Mouse (Mus musculus): ENCODE results near the gene Zrsr2. TPM values are rescaled to one million over a fixed set of nuclear protein-coding genes. Genes with fewer than 3 reads are reported as not detected.

The Zrsr2 gene
- 10 to 100 TPM; 21.7 to 22.5 TPM for total RNA-seq (2021)
- long read RNA-seq, experiment 1, partial matches to known transcripts = 1 of 9 reads
- long read RNA-seq, experiment 1, other reads (novel, unspliced or antisense) = 3 of 9 reads
- long read RNA-seq, experiment 2, transcript Zrsr2-201 (5 exons, 3,867 nt) = major isoform, 11 of 37 reads
- long read RNA-seq, experiment 2, partial matches to known transcripts = 9 of 37 reads
- long read RNA-seq, experiment 2, other reads (novel, unspliced or antisense) = 11 of 37 reads

- peak; percentile 62 to 72 for DNase-seq (ENCODE audit: low spot score in 2 of 2)
Measured at GRCm38 (mm10) chrX:163958467-163958875, at the start of gene Zrsr2. Gene Zrsr2, minus strand, starts transcription at chrX:163958661.

GRCm38 (mm10) chrX:164004809-164005208 lies 46.3 kb upstream of the Zrsr2 start:
- DNase-seq (ENCODE audit: low spot score in 2 of 2) = no peak

- no peak for DNase-seq (ENCODE audit: low spot score in 2 of 2)
Measured at GRCm38 (mm10) chrX:163999848-164000247, 41.4 kb upstream of the Zrsr2 start.

GRCm38 (mm10) chrX:163996754-163997153 lies 38.3 kb upstream of the Zrsr2 start:
- no peak for DNase-seq (ENCODE audit: low spot score in 2 of 2)

- no peak for DNase-seq (ENCODE audit: low spot score in 2 of 2)
Measured at GRCm38 (mm10) chrX:163987718-163988374, 29.4 kb upstream of the Zrsr2 start.

- DNase-seq (ENCODE audit: low spot score in 2 of 2) = no peak
Measured at GRCm38 (mm10) chrX:163982129-163982528, 23.7 kb upstream of the Zrsr2 start.

- DNase-seq (ENCODE audit: low spot score in 2 of 2) = no peak
Measured at GRCm38 (mm10) chrX:163981500-163981899, 23.0 kb upstream of the Zrsr2 start.

- no peak for DNase-seq (ENCODE audit: low spot score in 2 of 2)
Measured at GRCm38 (mm10) chrX:163981092-163981491, 22.6 kb upstream of the Zrsr2 start.

- DNase-seq (ENCODE audit: low spot score in 2 of 2) = peak; percentile 33 to 60
Measured at GRCm38 (mm10) chrX:163957803-163958466, 526 bp downstream of the Zrsr2 start.

- DNase-seq (ENCODE audit: low spot score in 2 of 2) = no peak
Measured at GRCm38 (mm10) chrX:163957381-163957780, 1.1 kb downstream of the Zrsr2 start.

- DNase-seq (ENCODE audit: low spot score in 2 of 2) = no peak
Measured at GRCm38 (mm10) chrX:163951618-163952017, 6.8 kb downstream of the Zrsr2 start.

- no peak for DNase-seq (ENCODE audit: low spot score in 2 of 2)
Measured at GRCm38 (mm10) chrX:163944381-163944780, 14.1 kb downstream of the Zrsr2 start.

GRCm38 (mm10) chrX:163938587-163938986 lies 19.9 kb downstream of the Zrsr2 start:
- DNase-seq (ENCODE audit: low spot score in 2 of 2) = peak in 1 of 2 experiments; percentile 16

- no peak for DNase-seq (ENCODE audit: low spot score in 2 of 2)
Measured at GRCm38 (mm10) chrX:163934731-163935130, 23.7 kb downstream of the Zrsr2 start.

GRCm38 (mm10) chrX:163929550-163929949 lies 28.9 kb downstream of the Zrsr2 start:
- DNase-seq (ENCODE audit: low spot score in 2 of 2) = no peak

GRCm38 (mm10) chrX:163912791-163913190 lies 45.7 kb downstream of the Zrsr2 start:
- no peak for DNase-seq (ENCODE audit: low spot score in 2 of 2)

- peak in 1 of 2 experiments; percentile 31 for DNase-seq (ENCODE audit: low spot score in 2 of 2)
Measured at GRCm38 (mm10) chrX:163909381-163909780, 49.1 kb downstream of the Zrsr2 start.

GRCm38 (mm10) chrX:163908337-163909250 lies 49.9 kb downstream of the Zrsr2 start, which contains the start of gene Ap1s2:
Gene Ap1s2, plus strand, starts transcription at chrX:163909017.
- peak; percentile 82 to 84 for DNase-seq (ENCODE audit: low spot score in 2 of 2)

- DNase-seq (ENCODE audit: low spot score in 2 of 2) = no peak
Measured at GRCm38 (mm10) chrX:163908003-163908336, 50.5 kb downstream of the Zrsr2 start.

GRCm38 (mm10) chrX:163906861-163907260 lies 51.6 kb downstream of the Zrsr2 start:
- no peak for DNase-seq (ENCODE audit: low spot score in 2 of 2)

GRCm38 (mm10) chrX:163899431-163900020 lies 58.9 kb downstream of the Zrsr2 start:
- DNase-seq (ENCODE audit: low spot score in 2 of 2) = no peak
